Mouse (Mus musculus): Measurements from ENCODE around the gene Calcrl.

DNA sequence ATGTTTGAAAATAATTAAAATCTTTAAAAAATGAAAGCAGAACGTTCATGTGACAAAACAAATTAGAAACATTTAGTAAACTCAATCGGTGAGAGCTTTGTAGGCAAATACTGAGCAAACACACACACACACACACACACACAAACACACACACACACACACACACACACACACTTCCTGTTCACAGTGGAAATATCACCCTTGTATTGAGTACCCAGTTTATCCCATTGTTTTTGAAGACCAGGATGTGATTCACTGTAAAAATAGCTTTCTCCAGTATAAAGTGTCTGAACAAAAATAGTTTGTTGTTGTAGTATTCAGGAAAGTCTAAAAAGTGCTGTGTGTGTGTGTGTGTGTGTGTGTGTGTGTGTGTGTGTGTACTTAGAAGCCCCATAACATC, 130.1 kb downstream of the Calcrl start:
- TF ChIP-seq EP300 (IDR thresholded peaks at IDR 0.05; ENCODE audit: low read depth) (peak; percentile 54; the same call in 1 of the 2 replicates), CTCF (IDR thresholded peaks at IDR 0.05; ENCODE audit: low read depth) (no peak)

Measured in heart, postnatal 0 days (tissue).